Mouse (Mus musculus) kidney, embryonic 14.5 days (tissue): ENCODE data around the gene Tesk1. TPM values are rescaled to one million over a fixed set of nuclear protein-coding genes. Genes with fewer than 3 reads are reported as not detected.

Source experiments
- ATAC-seq: fragments of 200-750 bp; cut with Nextera tagmentation; 2 replicates; pipeline ENCODE4 v1.8.0; 2017; ENCODE audit warnings: moderate number of reproducible peaks, mild to moderate bottlenecking, moderate TSS enrichment, moderate library complexity; ENCODE audit not compliant: low FRiP score, low TSS enrichment
- H3K27ac ChIP-seq: fragments of 300-500 bp; sonication (generic); 2 replicates; pipeline ENCODE4 v1.5.1; 2014; ENCODE audit warnings: low read depth, mild to moderate bottlenecking, low read length, moderate library complexity, mixed read lengths
- H3K27me3 ChIP-seq: fragments of 300-500 bp; sonication (generic); 2 replicates; pipeline ENCODE4 v1.6.1; 2014; ENCODE audit warnings: mild to moderate bottlenecking, low read length; ENCODE audit not compliant: control insufficient read depth, insufficient read depth
- H3K36me3 ChIP-seq: fragments of 300-500 bp; sonication (generic); 2 replicates; pipeline ENCODE4 v1.6.1; 2014; ENCODE audit warnings: low read length, mixed read lengths; ENCODE audit not compliant: control insufficient read depth, insufficient read depth
- H3K4me1 ChIP-seq: fragments of 300-500 bp; sonication (generic); 2 replicates; pipeline ENCODE4 v1.6.1; 2014; ENCODE audit warnings: low read length, mixed read lengths; ENCODE audit not compliant: control insufficient read depth, insufficient read depth
- H3K4me2 ChIP-seq: fragments of 300-500 bp; sonication (generic); replicated peaks from 2 replicates; pipeline ENCODE4 v1.6.1; 2014; ENCODE audit warnings: low read depth, mild to moderate bottlenecking, low read length
- H3K4me3 ChIP-seq: fragments of 300-500 bp; sonication (generic); 2 replicates; pipeline ENCODE4 v1.5.1; 2014; ENCODE audit warnings: mild to moderate bottlenecking, low read length
- H3K9ac ChIP-seq: fragments of 300-500 bp; sonication (generic); 2 replicates; pipeline ENCODE4 v1.6.1; 2014; ENCODE audit warnings: low read depth, mild to moderate bottlenecking, low read length, moderate library complexity
- H3K9me3 ChIP-seq: fragments of 300-500 bp; sonication (generic); 2 replicates; pipeline ENCODE4 v1.6.1; 2016; ENCODE audit warnings: low read length; ENCODE audit not compliant: control insufficient read depth
- WGBS: fragments of 180-500 bp; shearing (Covaris S2); extraction: QIAGEN DNeasy Blood & Tissue Kit; methylation state at CpG from one replicate; pipeline ENCODE4 v1.1.7; 2014; 5-methylcytosine and 5-hydroxymethylcytosine counted together
- polyA plus RNA-seq: library from polyadenylated mRNA; unstranded; fragments of >200 nt; fragmentation: Nextera tagmentation; extraction: Ambion mirVana; gene quantifications from 2 replicates; pipeline ENCODE4 v1.2.1, GENCODE M21; 2014

Tesk1 gene
- polyA plus RNA-seq, 1 experiment from 2014 or later = 14.9 TPM

GRCm38 (mm10) chr4:43442044-43442443 lies 305 bp downstream of the Tesk1 start:
- H3K4me3 ChIP-seq = peak overlapping the region; percentile 96
- ATAC-seq = peak; percentile 93
- peak overlapping the region; percentile 93 for H3K27ac ChIP-seq
- no peaks in the 10 kb centered on the region for H3K27me3 ChIP-seq
- H3K9ac ChIP-seq = peak overlapping the region; percentile 99
- WGBS = under 1% methylated on average over 33 of the region's 33 CpGs
- H3K4me1 ChIP-seq = peaks cover 10% of the 10 kb centered on the region
- no peaks in the 10 kb centered on the region for H3K9me3 ChIP-seq
- peak overlapping the region; percentile 71 for H3K4me2 ChIP-seq
- peaks cover 24% of the 10 kb centered on the region for H3K36me3 ChIP-seq

GRCm38 (mm10) chr4:43442456-43443361 lies 970 bp downstream of the Tesk1 start:
- Histone ChIP-seq H3K4me2 (peak overlapping the region; percentile 71), H3K27me3 (no peaks in the 10 kb centered on the region), H3K4me1 (peaks cover 10% of the 10 kb centered on the region), H3K9ac (peak overlapping the region; percentile 99), H3K4me3 (peak overlapping the region; percentile 96), H3K36me3 (peaks cover 30% of the 10 kb centered on the region), H3K27ac (peak overlapping the region; percentile 93), H3K9me3 (no peaks in the 10 kb centered on the region)
- WGBS = under 1% methylated on average over 66 of the region's 88 CpGs
- peak; percentile 81 for ATAC-seq

- Histone ChIP-seq H3K4me3 (peak overlapping the region; percentile 96), H3K36me3 (peaks cover 39% of the 10 kb centered on the region), H3K4me2 (peak overlapping the region; percentile 71), H3K27ac (peak overlapping the region; percentile 87), H3K4me1 (peaks cover 10% of the 10 kb centered on the region), H3K9me3 (no peaks in the 10 kb centered on the region), H3K9ac (peak overlapping the region; percentile 99), H3K27me3 (no peaks in the 10 kb centered on the region)
- peak; percentile 7; the same call in 1 of the 2 replicates for ATAC-seq
- 2% methylated on average over 24 of the region's 28 CpGs for WGBS
Measured at GRCm38 (mm10) chr4:43443511-43443910, 1.8 kb downstream of the Tesk1 start.

GRCm38 (mm10) chr4:43447251-43447650 lies 5.5 kb downstream of the Tesk1 start:
- H3K4me2 ChIP-seq = no peak overlapping the region
- no peaks in the 10 kb centered on the region for H3K9me3 ChIP-seq
- H3K4me3 ChIP-seq = no peak overlapping the region
- WGBS = 86% methylated on average over 13 of the region's 13 CpGs
- no peak overlapping the region for H3K9ac ChIP-seq
- H3K27me3 ChIP-seq = no peaks in the 10 kb centered on the region
- H3K36me3 ChIP-seq = peaks cover 39% of the 10 kb centered on the region
- no peak for ATAC-seq
- H3K27ac ChIP-seq = no peak overlapping the region
- peaks cover 10% of the 10 kb centered on the region for H3K4me1 ChIP-seq

GRCm38 (mm10) chr4:43448554-43448953 lies 6.8 kb downstream of the Tesk1 start:
- ATAC-seq = no peak
- no peak overlapping the region for H3K4me3 ChIP-seq
- H3K36me3 ChIP-seq = peaks cover 39% of the 10 kb centered on the region
- peaks cover 14% of the 10 kb centered on the region for H3K4me1 ChIP-seq
- no peak overlapping the region for H3K27ac ChIP-seq
- H3K9ac ChIP-seq = no peak overlapping the region
- H3K9me3 ChIP-seq = no peaks in the 10 kb centered on the region
- H3K4me2 ChIP-seq = no peak overlapping the region
- WGBS = 94% methylated on average over 3 of the region's 3 CpGs
- peaks cover 11% of the 10 kb centered on the region; the same call in 1 of the 2 replicates for H3K27me3 ChIP-seq

- H3K27ac ChIP-seq = no peak overlapping the region
- 56% methylated on average over 11 of the region's 11 CpGs for WGBS
Measured at GRCm38 (mm10) chr4:43452315-43452714, 10.6 kb downstream of the Tesk1 start.

GRCm38 (mm10) chr4:43453413-43453812 lies 11.7 kb downstream of the Tesk1 start:
- H3K36me3 ChIP-seq = peaks cover 2% of the 10 kb centered on the region; the same call in 1 of the 2 replicates
- H3K4me3 ChIP-seq = peak overlapping the region; percentile 26
- peak overlapping the region; percentile 42; the same call in 1 of the 2 replicates for H3K9ac ChIP-seq
- no peaks in the 10 kb centered on the region for H3K9me3 ChIP-seq
- 2% methylated on average over 18 of the region's 18 CpGs for WGBS
- peaks cover 20% of the 10 kb centered on the region; the same call in 1 of the 2 replicates for H3K27me3 ChIP-seq
- H3K27ac ChIP-seq = no peak overlapping the region
- peak; percentile 36; the same call in 1 of the 2 replicates for ATAC-seq
- peaks cover 16% of the 10 kb centered on the region for H3K4me1 ChIP-seq
- peak overlapping the region; percentile 51 for H3K4me2 ChIP-seq

More at GRCm38 (mm10) chr4:43452315-43452714, 10.6 kb downstream of the Tesk1 start:
- no peak overlapping the region for H3K4me3 ChIP-seq
- peaks cover 16% of the 10 kb centered on the region for H3K4me1 ChIP-seq
- H3K9ac ChIP-seq = no peak overlapping the region
- peaks cover 20% of the 10 kb centered on the region; the same call in 1 of the 2 replicates for H3K27me3 ChIP-seq
- no peak for ATAC-seq
- no peaks in the 10 kb centered on the region for H3K9me3 ChIP-seq
- no peak overlapping the region for H3K4me2 ChIP-seq
- H3K36me3 ChIP-seq = peaks cover 13% of the 10 kb centered on the region

GRCm38 (mm10) chr4:43454041-43454836 lies 12.5 kb downstream of the Tesk1 start, which contains the start of gene Cd72:
Cd72 (minus strand) TSS chr4:43454628.
- ATAC-seq = peak; percentile 20; the same call in 1 of the 2 replicates
- Histone ChIP-seq H3K36me3 (no peaks in the 10 kb centered on the region), H3K27ac (no peak within 1 kb of the TSS), H3K4me3 (peak within 1 kb of the TSS; percentile 26), H3K4me1 (peaks cover 16% of the 10 kb centered on the region), H3K9me3 (no peaks in the 10 kb centered on the region), H3K9ac (peak within 1 kb of the TSS; percentile 42; the same call in 1 of the 2 replicates), H3K27me3 (peaks cover 20% of the 10 kb centered on the region; the same call in 1 of the 2 replicates), H3K4me2 (peak within 1 kb of the TSS; percentile 51)
- WGBS = 23% methylated on average over 20 of the region's 20 CpGs
